Mouse (Mus musculus) gastrocnemius, adult 2 months (tissue): ENCODE measurements around the gene Spsb2. TPM values are rescaled to one million over a fixed set of nuclear protein-coding genes. Genes with fewer than 3 reads are reported as not detected.
A peak's percentile ranks its signal among the peaks of the same experiment; 100 is the strongest.

ENCODE experiments used
- DNase-seq: peaks from one replicate; pipeline ENCODE4 v3.0.0; 2022
- H3K27ac ChIP-seq: fragments of 200-600 bp; 2 replicates; pipeline ENCODE4 v1.8.1; 2022; ENCODE audit warnings: mild to moderate bottlenecking
- H3K4me3 ChIP-seq: fragments of 200-600 bp; 2 replicates; pipeline ENCODE4 v1.8.1; 2022; ENCODE audit warnings: mild to moderate bottlenecking, moderate library complexity
- CTCF ChIP-seq: fragments of 200-600 bp; IDR thresholded peaks from 2 replicates; pipeline ENCODE4 v1.8.1; 2022; ENCODE audit warnings: antibody characterized with exemption, mild to moderate bottlenecking, moderate library complexity
- intact Hi-C: fragments of 180-260 bp; cut with DNase I; formaldehyde crosslinking; loops from one replicate; pipeline ENCODE4 v1.15.1; 2025
- total RNA-seq, 2 experiments: library from RNA; stranded (reverse); gene quantifications; 2 replicates each; pipeline ENCODE4 v1.2.3; 2021

Spsb2 gene
- total RNA-seq, 2 experiments from 2014 or later: 2.0 to 2.5 TPM

DNA sequence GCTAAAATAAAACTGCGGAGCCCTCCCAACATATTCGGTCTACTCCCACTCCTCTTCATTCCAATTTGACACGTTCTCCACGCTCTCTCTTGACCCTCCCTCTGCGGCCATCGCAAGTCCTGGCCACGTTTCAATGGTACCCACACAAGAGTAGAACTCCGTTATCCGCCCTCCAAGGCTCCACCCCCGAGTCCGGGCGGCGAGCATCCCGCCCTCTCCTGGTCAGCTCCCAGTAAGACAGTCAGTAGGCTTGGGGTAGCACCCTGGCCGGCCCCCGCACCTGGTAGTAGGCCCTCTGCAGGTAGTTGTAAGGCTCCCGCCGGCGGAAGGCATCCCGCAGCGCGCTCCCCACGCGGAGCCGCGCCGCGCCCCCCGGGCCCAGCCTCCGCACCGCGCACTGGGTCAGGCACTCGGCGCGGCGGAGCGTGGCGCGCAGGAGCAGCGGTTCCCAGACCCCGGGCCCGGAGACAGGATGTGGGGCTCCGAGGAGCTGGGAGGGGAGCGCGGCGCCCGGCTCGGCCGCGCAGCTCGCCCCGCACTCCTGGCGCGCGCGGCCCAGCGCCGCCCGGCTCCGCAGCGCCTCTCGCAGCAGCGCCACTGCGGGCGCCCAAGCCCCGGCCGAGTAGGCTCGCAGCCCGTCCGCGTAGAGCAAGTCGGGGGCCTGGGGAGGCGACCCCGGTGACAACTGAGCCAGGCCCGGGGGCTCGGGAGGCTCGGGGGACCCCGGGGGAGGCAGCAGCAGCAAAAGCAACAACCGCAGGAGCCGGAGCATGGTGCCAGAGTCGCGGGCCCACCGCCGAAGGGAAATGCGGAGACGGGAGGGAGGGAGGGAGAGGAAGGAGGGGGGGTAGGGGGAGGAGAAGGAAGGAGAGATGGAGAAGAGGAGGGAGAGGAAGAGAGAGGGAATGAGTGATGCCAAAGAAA is 48.7 kb downstream of the Spsb2 start, which contains the start of gene P3h3:
Gene P3h3 (minus strand): TSS at position 837 of the 924 bp plus-strand sequence.
- H3K4me3 ChIP-seq: peak within 1 kb of the TSS; percentile 86

DNA sequence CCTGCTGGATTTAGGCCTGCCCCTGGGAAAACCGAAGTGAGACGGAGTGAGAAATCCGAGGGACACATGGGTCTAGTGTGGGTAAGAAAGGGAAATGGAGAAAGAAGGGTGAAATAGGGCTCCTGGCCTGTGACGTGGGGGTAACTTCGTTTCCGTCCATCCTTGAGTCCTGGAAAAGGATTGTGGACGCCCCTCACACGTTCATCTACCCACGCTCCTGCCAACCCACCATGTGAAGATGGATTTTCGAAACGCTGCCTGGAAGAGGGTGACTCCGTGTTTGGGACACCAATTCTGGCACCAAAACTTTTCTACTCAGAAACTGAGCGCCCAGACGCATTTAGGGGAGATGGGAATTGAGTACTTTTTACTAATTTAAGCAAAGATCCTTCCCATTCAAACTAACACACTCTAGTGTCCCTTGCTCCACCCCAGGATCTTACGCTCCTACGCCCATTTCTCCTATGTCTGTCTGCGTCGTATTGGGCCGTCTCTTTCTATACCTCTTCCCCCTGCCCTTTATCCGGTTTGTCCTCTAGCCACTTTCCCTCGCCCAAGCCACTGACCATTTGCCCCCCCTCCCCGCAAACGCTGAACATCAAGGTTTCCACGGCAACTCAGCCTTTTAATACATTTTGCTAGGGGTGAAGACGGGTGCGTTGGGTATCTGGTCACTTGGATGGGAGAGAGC is 49.5 kb downstream of the Spsb2 start:
- peak overlapping the region; percentile 88 for H3K27ac ChIP-seq
- DNase-seq: no peak
- H3K4me3 ChIP-seq: peak overlapping the region; percentile 86
- intact Hi-C loops: loop anchor here (2.0 to 10.0 kb wide), 3 partner anchors 44 to 107 kb away; partner anchors contain the start of genes Cops7a and Mlf2
- TF ChIP-seq CTCF: no peak

More for the DNA sequence above, 48.7 kb downstream of the Spsb2 start, which contains the start of gene P3h3:
- intact Hi-C loops: loop anchor here (5.0 to 10.0 kb wide), 2 partner anchors 45 to 108 kb away; partner anchors contain the start of gene Cops7a
- TF ChIP-seq CTCF: peak; percentile 75
- DNase-seq: peak; percentile 87
- peak within 1 kb of the TSS; percentile 88 for H3K27ac ChIP-seq

GRCm38 (mm10) chr6:124858561-124859318 is 50.3 kb downstream of the Spsb2 start:
- H3K27ac ChIP-seq: no peak overlapping the region; the same call in 1 of the 2 replicates
- H3K4me3 ChIP-seq: no peak overlapping the region; the same call in 1 of the 2 replicates
- intact Hi-C loops: loop anchor here (2.0 to 10.0 kb wide), 3 partner anchors 44 to 106 kb away; partner anchors contain the start of genes Cops7a and Mlf2
- DNase-seq: no peak
- TF ChIP-seq CTCF: no peak

- peak; percentile 88 for DNase-seq
- intact Hi-C loops: loop anchor here (2.0 to 10.0 kb wide), 3 partner anchors 43 to 105 kb away; partner anchors contain the start of genes Cops7a and Mlf2
- Histone ChIP-seq H3K27ac (no peak overlapping the region), H3K4me3 (no peak overlapping the region)
- peak; percentile 91 for TF ChIP-seq CTCF
These were observed 51.3 kb downstream of the Spsb2 start for GRCm38 (mm10) chr6:124859725-124860124.

Other genes starting within 250 kb of the Spsb2 start
- 1 to 10 TPM in 1 of 2 experiments, under 1 TPM in 1; 0.36 to 1.2 TPM for gene C1rb, start 238.4 kb upstream of the Spsb2 start, total RNA-seq
- under 1 TPM; 0.31 to 0.39 TPM for gene C1s2, start 172.6 kb upstream of the Spsb2 start, total RNA-seq
- 10 to 100 TPM; 14.6 to 19.0 TPM for gene Lpcat3, start 145.6 kb upstream of the Spsb2 start, total RNA-seq
- gene Emg1, start 96.5 kb upstream of the Spsb2 start, total RNA-seq: 10 to 100 TPM; 57.7 to 71.8 TPM
- 100 to 1,000 TPM; 142 to 184 TPM for gene Phb2, start 96.3 kb upstream of the Spsb2 start, total RNA-seq
- under 1 TPM; 0.61 to 0.87 TPM for gene Ptpn6, start 69.9 kb upstream of the Spsb2 start, total RNA-seq
- 100 to 1,000 TPM; 145 to 182 TPM for gene Grcc10, start 67.3 kb upstream of the Spsb2 start, total RNA-seq
- gene Gm45234, start 52.6 kb upstream of the Spsb2 start, total RNA-seq: not detected
- 10 to 100 TPM; 46.4 to 47.9 TPM for gene Atn1, start 52.1 kb upstream of the Spsb2 start, total RNA-seq
- gene Eno2, start 39.0 kb upstream of the Spsb2 start, total RNA-seq: 1 to 10 TPM; 1.2 to 2.0 TPM
- gene Lrrc23, start 28.9 kb upstream of the Spsb2 start, total RNA-seq: under 1 TPM in 1 of 2 experiments, not detected in 1; 0.48 TPM
- 1,000 to 10,000 TPM; 2,224 to 2,391 TPM for gene Tpi1, start 5.6 kb downstream of the Spsb2 start, total RNA-seq
- gene Usp5, start 20.8 kb downstream of the Spsb2 start, total RNA-seq: 10 to 100 TPM; 43.4 to 50.1 TPM
- under 1 TPM; 0.26 to 0.31 TPM for gene Cdca3, start 20.9 kb downstream of the Spsb2 start, total RNA-seq
- gene Gnb3, start 31.6 kb downstream of the Spsb2 start, total RNA-seq: 1 to 10 TPM in 1 of 2 experiments, under 1 TPM in 1; 0.75 to 1.4 TPM
- 1 to 10 TPM; 4.1 to 7.1 TPM for gene P3h3, start 49.1 kb downstream of the Spsb2 start, total RNA-seq
- gene Gpr162, start 55.3 kb downstream of the Spsb2 start, total RNA-seq: not detected
- not detected for gene Cd4, start 79.6 kb downstream of the Spsb2 start, total RNA-seq
- under 1 TPM; 0.11 to 0.13 TPM for gene Lag3, start 103.0 kb downstream of the Spsb2 start, total RNA-seq
- gene Ptms, start 111.4 kb downstream of the Spsb2 start, total RNA-seq: 10 to 100 TPM; 65.5 to 99.4 TPM
- gene Mlf2, start 122.7 kb downstream of the Spsb2 start, total RNA-seq: 100 to 1,000 TPM; 202 to 204 TPM
- gene Cops7a, start 156.9 kb downstream of the Spsb2 start, total RNA-seq: 100 to 1,000 TPM; 108 to 115 TPM
- under 1 TPM; 0.22 to 0.41 TPM for gene Pianp, start 188.0 kb downstream of the Spsb2 start, total RNA-seq
- gene Zfp384, start 200.5 kb downstream of the Spsb2 start, total RNA-seq: 10 to 100 TPM; 24.4 to 28.0 TPM
- gene Ing4, start 231.1 kb downstream of the Spsb2 start, total RNA-seq: 10 to 100 TPM; 26.8 to 28.3 TPM
- 1 to 10 TPM; 2.4 to 4.5 TPM for gene Acrbp, start 241.0 kb downstream of the Spsb2 start, total RNA-seq